Mouse (Mus musculus): ENCODE data around the gene Dgkd.
"Not testable (repeated sequence)": the region's sequence is repeated elsewhere in the genome, so short reads cannot be mapped to it uniquely, and the experiment has no call there.

The Dgkd gene

DNA sequence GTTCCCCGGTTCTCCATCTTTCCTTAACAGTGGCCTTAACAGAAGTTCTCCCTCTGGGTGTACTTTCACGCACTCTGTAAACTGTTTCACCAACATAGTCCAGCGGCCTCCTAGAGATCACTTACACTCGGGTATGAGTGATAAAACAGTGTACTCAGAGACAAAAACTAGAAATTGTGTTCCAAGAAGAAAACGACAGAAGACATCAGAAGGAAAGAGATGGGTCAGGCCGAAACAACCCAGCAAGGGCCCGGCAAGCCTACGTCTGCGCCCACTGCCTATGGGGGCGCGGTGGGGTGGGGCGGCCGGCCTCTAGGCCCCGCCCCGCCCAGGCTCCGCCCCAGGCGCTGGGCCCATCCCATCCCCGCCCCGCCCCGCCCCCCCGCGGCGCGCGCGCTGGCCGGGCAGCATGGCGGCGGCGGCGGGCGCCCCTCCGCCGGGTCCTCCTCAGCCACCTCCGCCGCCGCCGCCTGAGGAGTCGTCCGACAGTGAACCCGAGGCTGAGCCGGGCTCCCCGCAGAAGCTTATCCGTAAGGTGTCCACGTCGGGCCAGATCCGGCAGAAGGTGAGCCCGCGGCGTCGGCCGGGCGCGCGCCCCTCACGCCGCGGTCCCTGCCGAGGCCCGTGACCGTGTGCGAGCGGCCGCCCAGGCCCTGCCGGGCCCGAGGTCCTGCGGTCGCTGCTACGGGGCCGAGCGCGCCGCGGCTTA, at the start of gene Dgkd:
Gene Dgkd (plus strand): TSS at position 396 of the 709 bp plus-strand sequence.
- in situ Hi-C loops (cut with MseI, MboI) = no loop called here

DNA sequence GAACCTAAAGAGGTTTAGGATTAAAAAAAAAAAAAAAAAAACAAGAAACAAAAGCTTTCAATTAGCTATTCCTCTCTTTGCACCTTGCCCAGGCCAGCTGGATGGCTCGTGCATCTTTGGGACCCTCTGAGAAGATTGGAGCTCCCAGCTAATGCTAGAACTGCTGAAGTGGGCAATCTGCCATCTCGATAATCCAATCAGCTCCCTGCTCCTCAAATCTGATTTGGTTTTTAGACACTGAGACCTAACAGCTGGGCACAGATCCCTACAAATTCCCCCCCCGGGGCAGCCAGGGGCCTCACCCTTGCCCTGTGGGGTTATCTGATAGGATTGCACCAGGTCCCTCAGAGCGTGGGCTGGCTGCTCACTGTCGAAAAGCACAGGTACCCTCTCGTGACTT, 49.5 kb upstream of the Dgkd start, which contains the start of gene Sag:
Gene Sag (plus strand): TSS at position 105 of the 400 bp plus-strand sequence.
- in situ Hi-C loops (cut with MseI, MboI) = no loop called here

DNA sequence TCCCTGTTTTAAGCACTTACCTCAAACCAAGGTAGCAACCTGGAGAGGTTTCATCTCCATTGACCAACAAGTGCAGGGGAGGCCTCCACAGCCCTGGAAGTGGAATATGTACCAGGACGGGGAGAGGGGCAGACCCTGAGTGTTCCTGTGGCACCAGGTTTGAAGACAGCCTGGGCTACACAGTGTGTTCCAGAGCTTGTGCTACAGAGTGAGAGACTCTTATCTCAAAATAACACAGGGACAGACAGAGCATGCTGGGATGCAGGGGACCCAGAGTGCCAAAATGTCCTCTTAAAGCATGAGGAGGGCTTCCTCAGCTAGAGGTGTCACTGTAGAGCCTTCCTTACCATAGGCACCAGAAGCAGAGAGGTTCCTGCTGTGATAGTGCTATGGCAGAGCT, 45.3 kb upstream of the Dgkd start:
- in situ Hi-C loops (cut with MseI, MboI) = no loop called here

DNA sequence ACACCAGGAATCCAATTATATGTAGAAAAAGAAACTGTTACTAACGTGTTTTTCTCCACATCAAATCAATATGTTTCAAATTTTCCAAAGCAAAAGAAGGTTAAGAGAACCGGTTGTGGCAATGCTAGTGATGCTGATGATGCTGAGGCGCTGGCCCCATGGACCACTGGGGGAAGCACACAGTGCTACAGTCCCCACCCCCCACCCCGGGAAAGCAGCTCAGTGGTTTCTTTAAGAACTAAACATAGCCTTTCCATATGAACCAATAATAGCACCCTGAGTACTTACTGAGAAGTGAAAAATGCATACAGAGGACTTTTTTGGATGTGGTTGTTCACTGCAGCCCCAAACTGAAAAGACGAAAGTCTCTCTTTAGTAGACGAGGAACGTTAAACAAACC, 41.7 kb upstream of the Dgkd start:
- in situ Hi-C loops (cut with MseI, MboI) = no loop called here

DNA sequence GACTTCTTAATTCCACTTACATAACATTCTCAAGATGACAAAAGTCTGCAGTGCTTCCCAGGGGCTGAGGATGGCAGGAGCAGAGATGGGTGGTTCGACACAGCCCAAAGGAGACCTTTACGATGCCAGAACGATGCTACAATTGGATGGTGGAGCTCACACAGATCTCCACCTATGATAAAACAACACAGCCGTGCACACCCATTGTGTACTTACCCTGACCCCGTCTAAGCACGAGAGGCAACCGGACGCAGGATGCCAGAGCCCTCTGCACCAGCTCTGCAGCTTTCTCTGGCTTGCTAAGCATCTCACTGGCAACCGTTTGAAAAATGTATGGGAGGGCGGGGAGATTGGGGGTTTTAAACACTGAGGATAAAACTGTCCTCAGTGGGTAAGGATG, 41.0 kb upstream of the Dgkd start:
- in situ Hi-C loops (cut with MseI, MboI) = no loop called here

DNA sequence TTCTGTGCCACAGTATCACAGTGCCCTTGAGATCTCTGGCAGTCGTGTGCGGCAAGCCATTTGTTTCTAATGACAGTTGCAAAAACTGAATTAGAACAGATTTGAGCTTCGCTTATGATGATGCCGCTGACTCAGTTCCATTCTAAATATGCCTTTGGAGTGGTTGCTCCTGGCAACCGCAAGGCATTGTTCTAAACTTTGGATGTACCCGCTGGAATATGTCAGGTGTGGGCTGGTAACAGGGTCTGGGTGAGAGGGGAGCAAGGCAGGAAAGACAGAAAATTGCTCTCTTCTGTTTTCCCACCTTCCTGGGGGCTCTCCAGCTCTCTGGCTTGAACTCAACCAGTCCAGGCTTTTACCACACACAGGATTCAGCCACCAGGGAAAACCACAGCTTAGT, 39.9 kb upstream of the Dgkd start:
- in situ Hi-C loops (cut with MseI, MboI) = no loop called here

DNA sequence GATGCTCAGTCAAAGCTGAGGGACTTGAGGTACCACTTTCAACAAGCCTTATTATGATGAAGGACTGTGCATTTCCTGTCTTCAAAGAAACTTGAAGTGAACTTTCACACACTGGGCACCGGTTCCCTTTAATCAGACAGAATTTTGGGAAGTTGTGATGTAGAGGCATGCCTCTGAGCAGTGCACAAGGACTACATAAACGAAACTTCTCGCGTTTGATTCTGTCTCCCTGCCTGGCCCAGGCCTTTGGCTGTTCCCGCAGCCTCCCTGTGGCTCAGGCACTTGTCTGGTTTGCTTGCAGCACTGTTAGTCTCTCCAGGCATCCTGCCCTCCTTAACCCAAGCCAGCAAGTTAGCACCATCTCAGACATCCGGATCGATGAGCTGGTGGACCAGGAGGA, 39.4 kb upstream of the Dgkd start:
- in situ Hi-C loops (cut with MseI, MboI) = no loop called here

DNA sequence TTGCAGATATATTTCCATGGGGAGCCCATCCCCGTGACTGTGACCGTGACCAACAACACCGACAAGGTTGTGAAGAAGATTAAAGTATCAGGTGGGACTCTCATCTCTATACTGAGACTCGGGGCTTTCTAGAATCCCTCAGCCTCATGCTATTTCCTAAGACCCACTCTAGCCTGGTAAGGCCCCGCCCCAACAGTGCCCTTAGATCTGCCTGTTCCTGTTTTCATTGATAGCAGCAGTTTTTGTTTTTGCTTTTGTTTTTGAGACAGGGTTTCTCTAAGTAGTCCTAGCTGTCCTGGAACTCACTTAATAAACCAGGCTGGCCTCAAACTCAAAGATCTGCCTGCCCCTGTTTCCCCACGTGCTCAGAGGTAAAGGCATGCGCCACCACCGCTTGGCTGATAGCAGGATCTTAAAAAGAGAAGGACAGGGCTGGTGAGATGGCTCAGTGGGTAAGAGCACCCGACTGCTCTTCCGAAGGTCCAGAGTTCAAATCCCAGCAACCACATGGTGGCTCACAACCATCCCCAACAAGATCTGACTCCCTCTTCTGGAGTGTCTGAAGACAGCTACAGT, 28.6 kb upstream of the Dgkd start:
- in situ Hi-C loops (cut with MseI, MboI) = no loop called here

DNA sequence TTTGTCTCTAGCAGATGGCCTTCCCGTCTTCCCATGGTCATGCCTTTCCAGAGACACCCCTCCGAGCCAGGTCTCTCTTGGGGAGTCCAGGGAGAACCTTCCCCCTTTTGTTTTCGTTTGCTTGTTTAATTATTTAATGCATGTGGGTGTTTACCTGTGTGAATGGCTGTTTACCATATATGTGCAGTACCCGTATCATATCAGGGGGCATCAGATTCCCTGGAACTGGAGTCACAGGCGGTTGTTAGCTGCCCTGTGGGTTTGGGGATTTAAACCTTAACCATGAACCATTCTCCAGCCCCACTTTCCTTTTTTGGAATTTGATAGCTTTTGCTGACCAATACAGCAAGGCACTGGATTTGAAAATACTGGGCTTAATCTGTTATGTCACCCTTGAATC, 27.8 kb upstream of the Dgkd start:
- in situ Hi-C loops (cut with MseI, MboI) = no loop called here

DNA sequence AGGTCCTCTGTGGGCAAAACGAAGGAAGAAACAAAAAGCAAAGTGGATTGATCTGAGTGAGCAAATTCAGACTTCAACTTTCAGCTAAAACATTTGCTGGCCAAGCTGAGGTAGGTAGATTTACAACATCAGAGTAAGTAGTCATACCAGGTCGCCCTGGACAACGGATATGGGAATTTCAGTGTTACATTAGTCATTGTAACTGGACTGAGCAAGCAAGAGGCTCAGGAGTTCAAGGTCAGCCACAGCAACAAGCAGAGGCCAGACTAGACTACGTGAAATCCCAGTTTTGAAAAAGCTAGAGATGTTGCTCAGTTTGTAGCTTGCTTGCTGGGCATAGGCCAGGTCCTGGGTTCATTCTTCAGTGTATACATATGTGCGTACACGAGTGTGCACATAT, 27.1 kb upstream of the Dgkd start:
- in situ Hi-C loops (cut with MseI, MboI) = no loop called here

DNA sequence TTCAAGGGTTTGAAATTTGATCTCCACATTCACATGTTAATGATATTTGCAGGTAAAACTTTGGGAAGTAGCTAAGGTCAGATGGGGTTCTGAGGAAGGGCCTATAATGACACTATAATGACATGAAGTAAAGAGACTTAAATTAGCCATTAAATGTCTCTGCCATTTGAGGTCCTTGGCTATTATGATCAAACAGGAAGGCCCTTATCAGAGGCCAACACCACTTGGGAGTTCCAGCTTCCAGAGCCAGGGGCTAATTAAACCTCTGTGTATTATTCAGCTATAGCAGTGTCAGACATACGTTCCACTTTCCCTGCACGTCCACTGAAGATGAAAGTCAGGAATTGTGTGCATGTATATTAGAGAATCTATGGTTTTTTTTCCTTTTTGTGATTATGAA, 26.6 kb upstream of the Dgkd start:
- in situ Hi-C loops (cut with MseI, MboI) = no loop called here

DNA sequence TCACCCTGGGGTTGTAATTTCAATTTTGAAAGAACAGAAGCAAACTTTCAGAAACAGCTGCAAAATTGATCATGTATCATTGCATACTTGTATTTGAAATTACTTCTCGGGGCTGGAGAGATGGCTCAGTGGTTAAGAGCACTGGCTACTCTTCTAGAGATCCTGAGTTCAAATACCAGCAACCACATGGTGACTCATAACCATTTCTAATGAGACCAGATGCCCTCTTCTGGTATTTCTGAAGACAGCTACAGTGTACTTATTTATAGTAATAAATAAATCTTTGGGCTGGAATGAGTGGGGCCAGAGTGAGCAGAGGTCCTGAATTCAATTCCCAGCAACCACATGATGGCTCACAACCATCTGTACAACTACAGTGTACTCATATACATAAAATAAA, 25.6 kb upstream of the Dgkd start:
- in situ Hi-C loops (cut with MseI, MboI) = not testable (repeated sequence)

DNA sequence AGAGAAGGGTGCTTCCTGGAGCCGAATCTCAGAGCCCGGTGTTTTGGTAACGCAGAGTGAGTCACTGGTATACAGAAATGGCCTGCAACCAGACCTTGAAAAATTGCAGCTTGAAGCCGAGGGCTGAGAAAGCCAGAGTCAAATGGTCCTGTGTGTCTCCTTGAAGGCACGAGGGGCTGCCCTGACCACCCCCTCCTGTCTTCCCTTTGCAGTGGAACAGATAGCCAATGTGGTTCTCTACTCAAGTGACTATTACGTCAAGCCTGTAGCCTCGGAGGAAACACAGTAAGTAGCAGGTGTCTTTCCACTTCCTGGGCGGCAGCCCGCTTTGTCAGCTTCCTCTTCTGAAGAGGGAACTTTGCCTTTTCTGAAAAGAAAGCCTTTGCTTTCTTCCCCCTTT, 24.9 kb upstream of the Dgkd start:
- in situ Hi-C loops (cut with MseI, MboI) = no loop called here

DNA sequence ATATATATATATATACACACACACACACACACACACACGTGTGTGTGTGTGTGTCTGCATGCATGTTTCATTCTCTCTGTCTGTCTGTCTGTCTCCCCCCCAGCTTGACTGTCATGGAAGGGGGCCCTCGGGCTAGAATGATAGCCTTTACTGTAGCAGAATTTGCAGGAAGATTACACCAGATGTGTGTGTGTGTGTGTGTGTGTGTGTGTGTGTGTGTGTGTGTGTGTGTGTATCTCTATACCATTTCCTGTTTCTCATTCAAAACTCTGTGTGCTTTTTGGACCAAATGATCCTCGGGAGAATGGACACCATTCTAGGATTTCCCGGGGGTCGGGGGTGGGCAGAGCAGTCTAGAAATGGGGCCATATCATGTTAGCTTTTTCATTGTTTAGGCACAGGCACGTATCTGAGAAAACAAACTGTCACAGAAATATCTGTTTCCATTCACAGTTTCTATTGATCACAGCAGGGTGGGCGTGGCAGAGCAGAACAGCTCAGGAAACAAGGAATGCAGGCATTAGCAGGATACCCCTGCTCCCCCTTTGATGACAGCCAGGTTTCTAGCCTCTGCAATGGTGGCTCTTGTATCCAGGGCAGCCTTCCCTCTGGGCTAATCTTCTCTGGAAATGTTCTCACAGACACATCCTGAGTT, 24.0 kb upstream of the Dgkd start:
- in situ Hi-C loops (cut with MseI, MboI) = no loop called here

DNA sequence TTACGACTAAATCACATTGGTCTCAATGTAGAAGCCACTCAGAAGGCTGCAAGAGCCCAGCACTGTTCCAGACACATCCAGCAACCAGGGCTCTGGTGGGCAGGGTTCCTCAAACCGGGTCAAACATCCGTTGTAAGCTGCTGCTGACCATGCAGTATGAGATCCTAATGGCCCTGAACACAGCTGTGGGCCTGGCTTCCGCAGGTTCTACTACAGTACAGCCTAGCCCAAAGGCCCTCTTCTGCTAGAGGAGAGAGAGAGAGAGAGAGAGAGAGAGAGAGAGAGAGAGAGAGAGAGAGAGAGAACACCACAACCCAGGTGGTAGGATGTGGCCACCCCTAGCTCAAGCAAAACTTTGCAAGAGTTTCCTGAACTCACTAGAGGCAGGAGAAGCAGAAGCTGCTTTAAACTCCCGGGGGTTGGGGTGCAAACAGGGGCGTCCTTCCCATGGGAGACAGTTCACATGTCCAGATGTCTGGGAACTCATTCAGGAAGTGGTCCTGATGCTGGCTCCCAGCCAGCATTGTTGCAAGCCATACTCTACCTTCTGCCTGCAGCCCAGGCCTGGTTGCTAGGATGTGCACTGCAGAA, 23.4 kb upstream of the Dgkd start:
- in situ Hi-C loops (cut with MseI, MboI) = no loop called here

DNA sequence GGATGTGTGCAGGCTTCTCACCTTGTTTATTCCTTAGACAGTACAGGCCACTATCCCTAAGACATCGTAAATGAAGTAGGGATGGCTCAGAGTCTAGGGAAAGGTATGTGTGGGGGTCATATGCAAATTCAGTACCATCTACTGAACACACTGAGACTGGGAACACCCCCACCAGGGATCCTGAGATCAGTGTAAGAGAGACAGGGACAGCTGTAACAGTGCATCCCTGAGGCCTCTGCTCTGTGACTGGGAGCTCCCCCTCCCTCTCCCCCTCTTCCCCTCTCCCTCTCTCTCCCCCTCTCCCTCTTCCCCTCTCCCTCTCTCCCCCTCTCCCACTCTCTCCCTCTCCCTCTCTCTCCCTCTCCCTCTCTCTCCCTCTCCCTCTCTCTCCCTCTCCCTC, 16.6 kb upstream of the Dgkd start:
- in situ Hi-C loops (cut with MseI, MboI) = no loop called here

DNA sequence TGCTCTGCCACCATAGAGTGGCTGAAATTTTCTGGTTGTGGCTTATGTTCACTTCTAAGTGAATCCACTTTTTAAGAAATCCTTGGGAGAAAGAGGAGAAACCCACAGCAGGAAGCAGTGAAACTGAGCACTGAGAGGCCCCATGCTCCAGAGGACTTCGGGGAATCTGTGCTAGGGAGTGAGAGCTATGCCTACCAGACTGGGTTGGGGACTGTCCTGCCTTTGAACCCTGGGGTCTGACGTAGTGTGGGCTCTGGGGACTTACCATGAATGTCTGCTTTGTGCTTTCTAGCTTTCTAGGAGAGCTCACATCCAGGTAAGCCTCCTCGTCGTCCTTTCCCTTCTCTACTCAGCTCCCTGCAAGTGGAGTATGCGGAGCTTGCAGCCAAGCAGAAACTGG, 16.1 kb upstream of the Dgkd start:
- in situ Hi-C loops (cut with MseI, MboI) = no loop called here

DNA sequence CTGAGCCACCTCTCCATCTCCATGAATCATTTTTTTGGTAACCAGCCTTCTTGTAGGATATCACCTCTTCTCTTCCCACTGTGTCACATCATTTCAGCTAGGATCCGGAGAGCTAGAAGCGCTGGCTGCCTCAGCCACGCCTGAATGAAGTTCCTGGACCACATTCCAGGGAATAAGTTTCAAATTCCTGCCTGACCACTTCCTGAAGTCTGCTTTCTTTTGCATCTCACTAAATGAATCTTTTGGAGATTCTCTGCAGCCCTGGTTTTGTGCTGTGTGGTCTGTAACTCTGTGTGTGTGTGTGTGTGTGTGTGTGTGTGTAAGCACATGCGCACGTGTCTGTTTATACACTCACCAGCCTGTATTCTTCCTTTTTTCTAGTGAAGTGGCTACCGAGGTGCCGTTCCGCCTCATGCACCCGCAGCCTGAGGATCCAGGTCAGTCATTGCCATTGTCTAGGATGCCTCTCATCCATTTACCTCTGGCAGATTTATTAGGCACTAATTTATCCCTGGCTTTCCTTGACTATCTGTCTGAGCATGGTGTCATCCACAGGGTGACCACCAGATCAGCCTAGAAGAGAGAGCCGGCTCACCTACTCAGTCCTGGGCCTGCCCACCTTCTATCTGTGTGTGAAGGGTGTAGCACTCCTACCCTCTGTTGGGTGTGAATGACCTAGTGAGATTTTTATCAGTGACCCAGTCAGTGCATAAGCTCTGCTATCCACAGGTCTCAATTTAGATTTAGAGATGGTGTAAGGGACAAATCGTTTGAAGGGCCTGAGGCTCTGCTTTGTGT, 12.5 kb upstream of the Dgkd start:
- in situ Hi-C loops (cut with MseI, MboI) = no loop called here

DNA sequence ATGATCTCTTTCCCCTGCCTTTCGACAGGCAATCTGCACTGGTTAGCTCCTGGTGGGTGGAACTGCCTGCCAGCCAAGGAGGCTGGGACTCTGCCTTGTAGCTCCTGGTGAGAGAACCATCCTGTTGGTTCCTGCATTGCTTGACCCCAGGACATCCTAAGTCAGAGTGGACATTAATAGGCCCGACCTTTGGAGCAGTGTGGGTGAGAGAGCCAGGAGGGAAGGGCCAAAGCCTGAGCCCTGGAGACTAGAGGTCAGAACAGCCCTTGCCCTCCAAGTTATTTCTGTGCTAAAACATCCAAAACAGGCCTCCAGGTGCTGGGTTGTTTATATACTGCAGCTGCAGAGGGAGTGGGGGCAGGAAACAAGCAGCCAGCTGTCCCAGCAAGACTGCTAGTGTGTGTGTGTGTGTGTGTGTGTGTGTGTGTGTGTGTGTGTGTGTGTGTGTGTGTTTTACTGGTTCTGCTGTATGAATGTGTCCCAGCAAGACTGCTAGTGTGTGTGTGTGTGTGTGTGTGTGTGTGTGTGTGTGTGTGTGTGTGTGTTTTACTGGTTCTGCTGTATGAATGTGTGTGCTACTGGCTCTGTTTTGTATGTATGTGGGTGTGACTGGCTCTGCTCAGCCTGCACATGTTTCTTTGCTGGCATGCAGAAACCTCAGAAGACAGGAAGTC, 6.1 kb upstream of the Dgkd start:
- in situ Hi-C loops (cut with MseI, MboI) = no loop called here

DNA sequence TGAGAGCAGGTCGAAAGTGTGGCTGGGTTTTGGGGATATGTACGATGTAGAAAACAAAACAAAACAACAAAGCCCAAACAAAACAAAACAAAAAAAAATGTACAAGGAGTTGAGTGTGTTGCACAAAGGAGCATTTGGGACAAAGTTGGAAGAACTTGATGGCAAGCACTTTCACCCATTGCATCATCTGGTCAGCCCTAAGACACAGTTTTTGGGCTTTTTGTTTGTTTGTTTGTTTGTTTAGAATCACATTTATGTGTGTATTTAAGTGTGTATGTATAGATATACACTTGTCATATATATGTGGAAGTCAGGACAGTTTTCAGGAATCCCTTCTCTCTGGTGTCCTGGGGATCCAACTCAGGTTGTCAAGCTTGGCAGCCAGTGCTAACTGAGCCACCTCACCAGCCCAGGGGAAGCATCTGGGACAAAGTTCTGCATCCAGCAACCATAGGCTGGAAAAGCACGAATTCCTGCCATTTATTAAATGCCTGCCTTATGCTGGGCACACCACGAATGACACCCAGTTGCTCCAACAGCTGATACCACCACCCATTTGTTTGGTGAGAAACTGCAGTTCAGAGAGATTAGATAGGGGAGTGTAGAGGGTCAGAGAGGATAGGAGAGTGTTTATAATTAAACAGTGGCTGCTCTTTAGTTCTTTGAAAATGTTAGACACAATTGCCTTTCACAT, 5.5 kb upstream of the Dgkd start:
- in situ Hi-C loops (cut with MseI, MboI) = no loop called here

All from mouse trophoblast stem cell (cell line).